Mouse (Mus musculus) Patski (cell line): ENCODE measurements around the gene Rasl11b. TPM values are rescaled to one million over a fixed set of nuclear protein-coding genes. Genes with fewer than 3 reads are reported as not detected.

ENCODE experiments used
- ATAC-seq: fragments of 100-300 bp; one replicate; pipeline ENCODE4 v1.8.0; 2021
- CTCF ChIA-PET: fragments of 350-600 bp; sonication (Branson Sonifier 250); formaldehyde crosslinking; loops from one replicate; lab custom pipeline; 2022; ENCODE audit warnings: inconsistent platforms; lab: Charles Lee
- POLR2A ChIA-PET: fragments of 350-600 bp; sonication (Branson Sonifier 250); formaldehyde crosslinking; loops from one replicate; lab custom pipeline; 2022; ENCODE audit warnings: antibody characterized with exemption, inconsistent platforms; lab: Charles Lee
- DNase-seq: peaks from one replicate; pipeline ENCODE4 v3.0.0-alpha.2; 2011; ENCODE audit warnings: low read depth, low spot score
- H3K27me3 ChIP-seq: fragments of 371-371 bp; one replicate; pipeline ENCODE4 v1.5.1; 2021
- CTCF ChIP-seq: fragments of 100-300 bp; IDR thresholded peaks from one replicate; pipeline ENCODE4 v1.5.1; 2021
- in situ Hi-C: fragments of 300-500 bp; cut with MboI; formaldehyde crosslinking; loops from 3 replicates; pipeline ENCODE4 v1.11.1; 2018; ENCODE audit warnings: low pct_unique_long_range_greater_than_20kb, mixed read lengths
- polyA plus RNA-seq: library from polyadenylated mRNA; unstranded; gene quantifications from one replicate; pipeline ENCODE4 v1.2.3, GENCODE M21; 2021

The Rasl11b gene
- polyA plus RNA-seq, 1 experiment from 2014 or later: 8.0 TPM

DNA sequence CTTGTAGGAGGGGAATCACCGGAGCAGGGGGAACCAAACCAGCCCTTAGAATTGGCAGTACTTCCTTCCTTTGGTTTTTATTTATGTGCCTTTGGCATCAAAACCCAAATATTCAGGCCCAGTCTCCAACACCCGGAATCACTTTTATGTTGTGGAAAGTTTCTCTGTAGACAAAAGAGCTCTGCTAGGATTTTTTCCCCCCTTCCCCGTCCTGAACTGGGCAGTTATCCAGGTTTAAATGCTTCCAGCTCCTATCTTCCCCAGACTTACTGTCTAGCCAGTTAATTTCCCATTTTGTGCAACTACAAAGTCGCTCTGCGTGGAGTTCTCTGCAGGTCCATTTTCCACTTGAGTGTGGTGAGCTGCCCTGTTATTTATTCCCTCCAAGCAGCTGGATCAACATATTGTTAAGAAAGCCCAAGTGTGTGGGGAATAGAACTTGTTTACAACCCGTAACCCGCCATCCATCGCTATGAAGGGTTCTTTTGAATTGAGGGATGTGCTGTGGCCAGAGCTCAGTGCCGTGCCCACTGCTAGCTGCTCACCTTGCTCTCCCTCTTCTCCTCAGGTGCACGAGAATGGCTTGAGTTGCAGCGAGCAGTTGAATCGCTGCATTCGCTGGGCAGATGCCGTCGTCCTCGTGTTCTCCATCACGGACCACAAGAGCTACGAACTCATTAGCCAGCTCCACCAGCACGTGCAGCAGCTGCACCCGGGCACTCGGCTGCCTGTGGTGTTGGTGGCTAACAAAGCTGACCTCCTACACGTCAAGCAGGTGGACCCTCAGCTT, 2.6 kb downstream of the Rasl11b start:
- no peak for DNase-seq
- no peaks in the 10 kb centered on the region for H3K27me3 ChIP-seq
- no peak for TF ChIP-seq CTCF
- ChIA-PET POLR2A (no interaction called here), CTCF (no interaction called here)
- ATAC-seq: no peak
- in situ Hi-C loops: no loop called here

DNA sequence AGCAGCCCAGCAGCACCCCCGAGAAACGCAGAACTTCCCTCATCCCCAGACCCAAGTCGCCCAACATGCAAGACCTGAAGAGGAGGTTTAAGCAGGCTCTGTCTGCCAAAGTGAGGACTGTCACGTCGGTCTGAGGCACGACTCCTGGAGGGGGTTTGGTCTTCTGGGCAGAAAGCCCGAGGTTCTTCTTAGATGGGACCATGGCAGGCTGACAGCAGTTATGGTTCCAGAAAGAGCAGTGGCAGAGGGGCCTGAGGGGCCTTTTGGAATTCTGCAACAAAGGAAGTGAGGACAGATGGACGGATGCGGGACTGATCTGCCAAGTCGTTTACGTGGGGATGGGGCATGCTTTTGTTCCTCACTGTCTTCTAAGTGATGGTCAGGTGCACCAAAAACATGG, 3.4 kb downstream of the Rasl11b start:
- CTCF ChIA-PET: no interaction called here
- TF ChIP-seq CTCF: no peak
- in situ Hi-C loops: no loop called here
- ATAC-seq: no peak
- no peaks in the 10 kb centered on the region for H3K27me3 ChIP-seq
- no peak for DNase-seq
- POLR2A ChIA-PET: no interaction called here

DNA sequence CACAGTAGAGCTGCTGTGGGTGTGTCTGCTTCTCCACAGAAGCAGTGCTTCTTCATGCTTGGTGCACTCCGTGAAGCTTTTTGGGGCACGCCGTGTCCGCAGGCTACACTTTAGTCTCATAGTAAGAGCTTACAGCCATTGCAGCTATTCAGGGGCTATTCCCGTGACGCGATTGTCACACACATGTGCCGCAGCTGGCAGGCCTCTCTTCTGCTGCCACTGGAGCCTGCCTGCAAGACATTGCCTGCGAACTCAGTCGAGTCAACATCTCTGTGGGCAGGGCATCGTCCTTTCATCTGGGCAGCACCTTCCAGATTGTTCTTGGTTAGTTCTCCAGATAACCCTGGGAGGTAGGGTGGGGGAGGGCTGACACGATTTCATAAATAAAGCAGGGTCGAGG, 4.7 kb downstream of the Rasl11b start:
- ChIA-PET POLR2A (interaction anchor here (0.8 kb wide), 1 partner anchor 9 kb away, joined by 7 read pairs; no protein-coding TSS in a partner anchor), CTCF (no interaction called here)
- in situ Hi-C loops: no loop called here
- TF ChIP-seq CTCF: no peak
- no peaks in the 10 kb centered on the region for H3K27me3 ChIP-seq
- DNase-seq: no peak
- no peak for ATAC-seq

DNA sequence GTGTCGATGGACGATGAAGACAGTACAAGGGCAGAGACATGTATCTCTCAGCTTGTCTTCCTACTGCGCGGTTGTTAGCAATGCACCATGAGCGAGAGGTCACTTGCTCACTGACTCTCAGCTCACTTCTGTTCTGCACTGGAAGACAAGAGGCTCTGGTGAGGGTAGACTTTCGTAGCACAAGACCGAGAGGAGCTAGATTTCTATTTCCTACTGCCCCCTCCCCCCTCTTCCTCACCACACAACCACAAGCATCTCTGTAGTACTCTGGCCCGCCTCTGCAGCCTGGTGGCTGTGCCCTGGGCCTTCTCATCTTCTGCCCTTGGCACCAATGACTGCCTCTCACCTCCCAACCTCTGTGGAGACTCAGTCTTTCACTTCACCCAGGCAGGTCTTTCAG, 5.4 kb downstream of the Rasl11b start:
- ChIA-PET POLR2A (interaction anchor here (1.4 kb wide), 1 partner anchor 13 kb away, joined by 3 read pairs; no protein-coding TSS in a partner anchor), CTCF (no interaction called here)
- no peak for DNase-seq
- no peaks in the 10 kb centered on the region for H3K27me3 ChIP-seq
- in situ Hi-C loops: no loop called here
- no peak for TF ChIP-seq CTCF
- ATAC-seq: no peak

DNA sequence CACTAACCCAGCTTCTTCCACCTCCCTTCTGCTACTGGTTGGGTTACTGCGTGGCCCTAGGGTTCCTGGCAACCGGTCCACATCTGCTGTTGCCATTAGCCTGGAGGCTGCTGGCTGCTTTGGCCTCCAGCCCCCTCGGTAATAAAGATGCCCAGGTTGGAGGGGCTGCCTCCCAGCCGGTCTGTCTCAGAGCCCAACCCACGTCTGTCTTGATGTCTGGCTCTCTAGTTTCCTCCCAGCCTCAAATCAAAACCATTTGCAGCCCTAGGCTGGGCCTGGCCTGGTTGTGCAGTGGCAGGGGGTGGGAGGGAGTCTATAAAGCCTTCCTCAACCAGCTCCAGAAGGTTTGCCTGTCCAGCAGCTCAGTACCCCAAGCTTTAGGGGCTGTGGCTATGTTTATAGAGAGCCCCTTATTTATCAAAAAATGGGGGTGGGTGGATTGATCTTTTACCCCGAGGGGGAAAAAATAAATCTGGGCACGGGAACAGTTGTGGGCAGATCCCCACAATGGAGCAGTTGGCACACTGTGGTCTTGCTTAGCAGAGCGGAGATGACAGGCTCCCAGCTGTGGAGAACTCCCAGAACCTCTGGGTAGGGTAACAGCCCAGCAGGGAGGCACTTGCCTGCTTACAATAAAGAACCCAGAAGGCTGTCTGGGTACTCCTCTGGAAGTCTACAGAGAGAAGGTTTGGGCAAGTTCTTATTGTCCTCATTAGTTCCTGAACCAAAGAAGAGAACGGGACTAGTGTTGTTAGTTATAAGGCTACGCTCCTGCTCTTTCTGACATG, 6.7 kb downstream of the Rasl11b start:
- ChIA-PET CTCF (no interaction called here), POLR2A (interaction anchor here (1.4 kb wide), 1 partner anchor 12 kb away, joined by 3 read pairs; no protein-coding TSS in a partner anchor)
- DNase-seq (no peak), ATAC-seq (no peak)
- H3K27me3 ChIP-seq: no peaks in the 10 kb centered on the region
- TF ChIP-seq CTCF: no peak
- in situ Hi-C loops: no loop called here

DNA sequence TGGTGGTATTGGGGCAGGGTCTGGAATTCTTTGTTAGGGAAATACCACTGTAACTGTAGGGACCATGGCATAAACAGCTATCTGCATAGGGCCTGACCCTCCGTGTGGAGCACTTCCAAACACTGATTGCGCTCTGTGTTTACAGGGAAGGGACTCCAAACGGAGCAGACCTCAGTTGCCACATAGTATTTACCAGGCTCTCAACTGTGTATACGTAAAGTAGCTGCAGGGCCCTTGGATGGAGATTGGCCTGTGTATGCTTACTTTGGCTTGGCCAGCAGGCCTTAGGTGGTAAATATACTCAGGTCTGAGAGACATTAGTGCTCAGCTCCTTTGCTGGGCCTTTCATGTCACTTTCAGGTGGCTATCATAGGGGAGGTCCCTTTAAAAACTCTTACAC, 7.4 kb downstream of the Rasl11b start:
- CTCF ChIA-PET: no interaction called here
- DNase-seq (no peak), ATAC-seq (no peak)
- POLR2A ChIA-PET: no interaction called here
- TF ChIP-seq CTCF: no peak
- in situ Hi-C loops: no loop called here
- no peaks in the 10 kb centered on the region for H3K27me3 ChIP-seq

DNA sequence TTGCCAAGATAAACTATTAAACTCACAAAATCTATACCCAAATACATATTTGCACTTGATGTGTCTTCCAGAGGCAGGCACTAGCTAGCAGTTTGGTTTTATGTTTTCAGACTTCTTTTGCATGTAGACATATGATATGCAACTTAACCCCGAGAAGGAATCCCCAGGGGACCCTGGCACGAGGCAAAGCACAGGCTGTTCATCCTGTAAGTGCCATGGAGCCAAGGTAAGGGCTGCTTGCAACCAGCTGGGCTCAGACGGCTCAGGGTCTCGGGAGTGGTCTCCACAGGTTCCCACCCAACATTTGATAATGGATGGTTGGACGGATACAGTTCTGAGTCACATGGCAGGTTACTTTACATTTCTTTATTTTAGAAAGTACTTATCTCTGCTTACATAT, 9.4 kb downstream of the Rasl11b start:
- in situ Hi-C loops: no loop called here
- POLR2A ChIA-PET: no interaction called here
- no peak for TF ChIP-seq CTCF
- DNase-seq (no peak), ATAC-seq (no peak)
- CTCF ChIA-PET: interaction anchor here (1.0 to 1.3 kb wide), 2 partner anchors 8 to 91 kb away, joined by 3 to 4 read pairs; no protein-coding TSS in a partner anchor
- no peaks in the 10 kb centered on the region for H3K27me3 ChIP-seq

DNA sequence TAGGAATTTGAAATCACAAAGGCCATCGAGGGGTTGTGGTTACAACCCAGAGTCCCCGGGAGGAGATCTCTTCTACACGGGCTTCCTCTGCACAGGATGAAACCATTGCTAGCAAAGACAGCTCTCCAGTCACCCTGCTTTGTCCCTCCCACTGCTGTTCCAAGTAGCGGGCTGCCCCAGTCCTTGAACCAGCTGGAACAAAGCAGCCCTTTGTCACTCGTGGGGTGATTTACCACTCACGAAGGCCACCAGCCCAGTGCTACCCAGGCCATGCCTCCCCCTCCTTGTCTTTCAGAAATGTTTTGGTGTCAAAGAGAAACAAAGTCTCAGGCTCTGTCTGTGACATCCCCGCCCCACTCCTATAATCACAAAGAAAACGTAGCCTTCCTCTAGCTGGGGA, 10.4 kb downstream of the Rasl11b start:
- no peak for TF ChIP-seq CTCF
- ChIA-PET POLR2A (no interaction called here), CTCF (interaction anchor here (0.7 to 1.0 kb wide), 2 partner anchors 18 to 21 kb away, joined by 3 read pairs; no protein-coding TSS in a partner anchor)
- DNase-seq: no peak
- in situ Hi-C loops: no loop called here
- ATAC-seq: no peak
- no peaks in the 10 kb centered on the region for H3K27me3 ChIP-seq

DNA sequence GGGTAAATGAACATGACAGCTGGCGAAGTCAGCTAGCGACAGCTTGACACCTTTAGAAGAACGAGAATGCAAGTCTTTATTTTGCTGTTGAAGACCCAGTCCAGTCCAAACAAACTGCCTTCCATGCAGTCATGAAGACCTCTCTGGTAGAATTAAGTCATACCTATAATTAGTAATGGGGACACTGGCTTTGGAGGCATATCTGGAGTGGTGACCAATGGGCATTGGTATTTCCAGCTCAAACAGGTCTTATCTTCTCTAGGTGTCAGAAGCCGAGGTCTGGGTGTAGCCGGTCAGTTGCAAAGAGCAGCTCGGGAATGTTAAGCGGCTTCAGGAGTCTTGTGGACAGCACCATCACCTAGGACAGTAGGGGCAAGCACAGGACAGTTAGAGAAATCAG, 11.0 kb downstream of the Rasl11b start:
- ATAC-seq (no peak), DNase-seq (no peak)
- POLR2A ChIA-PET: no interaction called here
- in situ Hi-C loops: no loop called here
- CTCF ChIA-PET: interaction anchor here (0.7 kb wide), 1 partner anchor 20 kb away, joined by 3 read pairs; no protein-coding TSS in a partner anchor
- H3K27me3 ChIP-seq: no peaks in the 10 kb centered on the region
- no peak for TF ChIP-seq CTCF

DNA sequence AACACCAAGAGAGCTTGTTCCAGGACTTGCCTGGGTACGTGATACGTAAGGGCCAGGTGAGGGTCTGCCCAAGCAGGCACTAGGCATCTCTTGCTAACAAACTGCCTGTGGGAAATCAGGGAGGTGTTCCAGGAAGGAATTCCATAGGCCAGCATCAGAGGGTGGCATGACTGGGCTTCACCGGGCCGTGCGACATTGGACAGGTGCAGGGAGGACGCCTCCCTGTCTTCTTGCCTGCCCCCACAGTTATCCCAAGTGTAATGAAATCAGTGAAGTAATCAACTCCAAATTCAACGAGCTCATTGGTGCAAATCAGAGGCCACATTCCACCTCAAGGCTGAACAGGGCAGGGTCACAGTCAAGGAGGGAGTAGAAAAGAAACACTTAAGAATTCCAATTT, 11.6 kb downstream of the Rasl11b start:
- H3K27me3 ChIP-seq: no peaks in the 10 kb centered on the region
- no peak for TF ChIP-seq CTCF
- no peak for ATAC-seq
- no peak for DNase-seq
- in situ Hi-C loops: no loop called here
- ChIA-PET POLR2A (interaction anchor here (0.6 kb wide), 1 partner anchor 963 kb away, joined by 3 read pairs; no protein-coding TSS in a partner anchor), CTCF (no interaction called here)

DNA sequence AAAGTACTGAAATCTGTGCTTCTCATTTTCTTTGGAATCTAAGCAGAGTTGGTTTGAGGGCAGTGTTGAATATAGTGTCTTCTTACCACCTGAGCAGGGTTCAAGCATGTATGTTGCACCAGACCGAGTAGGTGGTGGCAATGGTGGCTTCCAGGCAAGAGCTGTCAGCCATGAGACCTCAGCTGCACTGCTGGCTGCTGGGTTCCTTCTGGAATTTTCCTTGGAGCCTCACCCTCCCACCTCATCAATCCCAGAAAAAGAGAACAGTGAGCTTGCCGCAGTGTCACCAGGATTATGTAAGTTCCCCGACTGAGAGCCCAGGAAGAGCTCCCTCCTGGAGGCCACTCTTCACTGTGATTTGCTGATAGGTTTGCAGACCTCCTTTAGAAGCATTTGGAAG, 12.1 kb downstream of the Rasl11b start:
- ChIA-PET POLR2A (no interaction called here), CTCF (no interaction called here)
- DNase-seq: no peak
- H3K27me3 ChIP-seq: no peaks in the 10 kb centered on the region
- no peak for TF ChIP-seq CTCF
- ATAC-seq: no peak
- in situ Hi-C loops: no loop called here
